Mouse (Mus musculus) liver, adult 2 months (tissue): ENCODE measurements around the gene Ampd3.

Source experiments
- CTCF ChIP-seq: fragments of 200-500 bp; IDR thresholded peaks from 2 replicates; pipeline ENCODE4 v1.5.1; 2011; ENCODE audit warnings: low read depth, low read length, control low read depth
- POLR2A ChIP-seq: fragments of 200-500 bp; IDR thresholded peaks from 2 replicates; pipeline ENCODE4 v1.6.1; 2011; ENCODE audit warnings: low read length, control low read depth; ENCODE audit not compliant: insufficient read depth; ENCODE audit errors: extremely low read depth

GRCm38 (mm10) chr7:110823593-110823992, 55.6 kb downstream of the Ampd3 start:
- TF ChIP-seq POLR2A (no peak), CTCF (no peak)
